In genomic region chr5:105844044-105844753, GRCm38 (mm10) we compare ENCODE assay signal across 21 mouse cellular contexts. TPM values are rescaled to one million over a fixed set of nuclear protein-coding genes. Genes with fewer than 3 reads are reported as not detected.
DNase-seq lines count a peak whose midpoint lies in the region; ATAC-seq and TF ChIP-seq lines count a peak whose summit lies in the region.
"Had no signal": no experiment of that assay in that cellular context is flagged by ENCODE, and none has a peak within 500 bp of the region (broad histone marks: within the 10 kb centered on the region; RNA-seq: fewer than 3 reads in every experiment).

No protein-coding gene starts in this region.

- no peak overlapping the region for H3K4me2 ChIP-seq in liver, embryonic 12.5 days
- H3K4me2 ChIP-seq in stomach, postnatal 0 days (replicated peaks; ENCODE audit: low read depth): no peak overlapping the region
- H3K4me2 ChIP-seq: forebrain, embryonic 12.5 days; heart, embryonic 11.5 days; midbrain, embryonic 11.5 days had no signal

- H3K9ac ChIP-seq in liver, embryonic 12.5 days: no peak overlapping the region
- H3K9ac ChIP-seq in stomach, postnatal 0 days (ENCODE audit: low read length): no peak overlapping the region
- H3K9ac ChIP-seq: forebrain, embryonic 12.5 days had no signal

- no peaks in the 10 kb centered on the region for H3K36me3 ChIP-seq in testis, adult 2 months (ENCODE audit: control insufficient read depth, insufficient read depth, low read length)
- H3K36me3 ChIP-seq in liver, embryonic 12.5 days: no peaks in the 10 kb centered on the region
- H3K36me3 ChIP-seq in megakaryocyte, embryonic 14.5 days (replicated peaks; ENCODE audit: low read length): peaks cover 3% of the 10 kb centered on the region
- no peaks in the 10 kb centered on the region for H3K36me3 ChIP-seq in stomach, postnatal 0 days (ENCODE audit: control insufficient read depth, insufficient read depth, low read length)
- H3K36me3 ChIP-seq: forebrain, embryonic 12.5 days; G1E had no signal

- TF ChIP-seq POLR2A in testis, adult 2 months (IDR thresholded peaks at IDR 0.05; ENCODE audit: control insufficient read depth, low read depth, low read length): no peak

- TF ChIP-seq EP300 in stomach, postnatal 0 days (optimal IDR thresholded peaks at IDR 0.05): no peak

- H3K4me1 ChIP-seq in testis, adult 2 months (ENCODE audit: control insufficient read depth, insufficient read depth, low read length): no peaks in the 10 kb centered on the region
- H3K4me1 ChIP-seq in liver, embryonic 12.5 days: peaks cover 6% of the 10 kb centered on the region
- peaks cover 62% of the 10 kb centered on the region for H3K4me1 ChIP-seq in megakaryocyte, embryonic 14.5 days
- H3K4me1 ChIP-seq in stomach, postnatal 0 days (replicated peaks; ENCODE audit: control insufficient read depth, insufficient read depth): no peaks in the 10 kb centered on the region

- ATAC-seq in liver, embryonic 12.5 days: peak; percentile 47; the same call in 1 of the 2 replicates
- ATAC-seq in stomach, postnatal 0 days (ENCODE audit: low FRiP score, low TSS enrichment): no peak
- ATAC-seq: hindbrain, postnatal 0 days had no signal

- WGBS in liver, embryonic 12.5 days (ENCODE audit: insufficient replicate concordance): 33% methylated on average over 10 of the region's 10 CpGs
- 80% methylated on average over 10 of the region's 10 CpGs for WGBS in stomach, postnatal 0 days

- no peak for TF ChIP-seq CTCF in testis, adult 2 months (IDR thresholded peaks at IDR 0.05; ENCODE audit: control insufficient read depth, insufficient read depth, insufficient replicate concordance, low read depth, low read length)
- no peak for TF ChIP-seq CTCF in stomach, postnatal 0 days (IDR thresholded peaks at IDR 0.05; ENCODE audit: low read depth)

- no peaks in the 10 kb centered on the region for H3K27me3 ChIP-seq in testis, adult 2 months (ENCODE audit: control insufficient read depth, insufficient read depth, low read length)
- no peaks in the 10 kb centered on the region for H3K27me3 ChIP-seq in liver, embryonic 12.5 days (replicated peaks)
- no peaks in the 10 kb centered on the region for H3K27me3 ChIP-seq in megakaryocyte, embryonic 14.5 days (replicated peaks)
- H3K27me3 ChIP-seq in stomach, postnatal 0 days (ENCODE audit: control insufficient read depth, insufficient read depth, low read length): no peaks in the 10 kb centered on the region
- H3K27me3 ChIP-seq: forebrain, embryonic 12.5 days had no signal

- peak overlapping the region; percentile 0; the same call in 1 of the 2 replicates for H3K4me3 ChIP-seq in testis, adult 2 months (ENCODE audit: control insufficient read depth, low read depth, low read length)
- no peak overlapping the region for H3K4me3 ChIP-seq in liver, embryonic 12.5 days
- H3K4me3 ChIP-seq in megakaryocyte, embryonic 14.5 days (replicated peaks): peak overlapping the region; percentile 72
- no peak overlapping the region for H3K4me3 ChIP-seq in stomach, postnatal 0 days (ENCODE audit: low read depth, low read length)
- H3K4me3 ChIP-seq: forebrain, embryonic 12.5 days had no signal

- no peak for DNase-seq in testis, postnatal 14 days (ENCODE audit: low spot score)
- no peak for DNase-seq in left cerebral cortex, adult 9 months (ENCODE audit: low spot score in 2 of 2)
- no peak for DNase-seq in stomach, postnatal 0 days (ENCODE audit: low spot score)
- DNase-seq in Muller cell, postnatal 12 days (ENCODE audit: inconsistent ontology term): no peak
- DNase-seq: cerebellum, adult 9-11 months; gastrocnemius, postnatal 10 days; heart, postnatal 14 days; kidney, adult 2 months; left cerebral cortex, postnatal 4 days; lung, adult 2 months; retina, postnatal 1 day; right cerebral cortex, postnatal 4 days; thymus, adult 2 months had no signal

- H3K27ac ChIP-seq in testis, adult 2 months (ENCODE audit: control insufficient read depth, insufficient read depth, low read depth, low read length): no peak overlapping the region
- no peak overlapping the region for H3K27ac ChIP-seq in liver, embryonic 12.5 days
- no peak overlapping the region for H3K27ac ChIP-seq in stomach, postnatal 0 days (replicated peaks)
- H3K27ac ChIP-seq: forebrain, embryonic 12.5 days; hindbrain, postnatal 0 days had no signal

- H3K9me3 ChIP-seq in liver, embryonic 12.5 days (replicated peaks): no peaks in the 10 kb centered on the region
- H3K9me3 ChIP-seq in megakaryocyte, embryonic 14.5 days: no peaks in the 10 kb centered on the region
- no peaks in the 10 kb centered on the region for H3K9me3 ChIP-seq in stomach, postnatal 0 days (ENCODE audit: control insufficient read depth, low read length)
- H3K9me3 ChIP-seq: forebrain, embryonic 12.5 days had no signal

RNA-seq across cellular contexts. Expression of gene Zfp326, which starts 32.2 kb away (rescaled TPM):
- 12.3 and 14.2 TPM in 2 replicates for polyA plus RNA-seq in testis, adult 2 months (2012; rRNA removed)
- 12.9 and 14.9 TPM in 2 replicates for polyA plus RNA-seq in liver, embryonic 12.5 days (2016; fragmentation: Nextera tagmentation; extraction: Ambion mirVana)
- 1.2 and 7.6 TPM in 2 replicates for polyA plus RNA-seq in megakaryocyte, embryonic 14.5 days (2012; ENCODE audit: insufficient read depth, low replicate concordance)
- polyA plus RNA-seq in stomach, postnatal 0 days (2015; fragmentation: Nextera tagmentation; extraction: Ambion mirVana): 15.0 and 17.7 TPM in 2 replicates

Comparison
In these comparisons a context has a peak if more than half of its experiments do, and no peak if none do; other contexts are left out.
1. H3K4me3 ChIP-seq: peak in testis, adult 2 months (single experiment) and megakaryocyte, embryonic 14.5 days (single experiment); none in liver, embryonic 12.5 days (single experiment) and stomach, postnatal 0 days (single experiment).